Mouse (Mus musculus): ENCODE results near the gene Vps35. TPM values are rescaled to one million over a fixed set of nuclear protein-coding genes. Genes with fewer than 3 reads are reported as not detected.
A peak's percentile ranks its signal among the peaks of the same experiment; 100 is the strongest.

Gene Vps35
- 129 and 133 TPM in 2 replicates for polyA plus RNA-seq (2016; fragmentation: Nextera tagmentation; extraction: Ambion mirVana)

DNA sequence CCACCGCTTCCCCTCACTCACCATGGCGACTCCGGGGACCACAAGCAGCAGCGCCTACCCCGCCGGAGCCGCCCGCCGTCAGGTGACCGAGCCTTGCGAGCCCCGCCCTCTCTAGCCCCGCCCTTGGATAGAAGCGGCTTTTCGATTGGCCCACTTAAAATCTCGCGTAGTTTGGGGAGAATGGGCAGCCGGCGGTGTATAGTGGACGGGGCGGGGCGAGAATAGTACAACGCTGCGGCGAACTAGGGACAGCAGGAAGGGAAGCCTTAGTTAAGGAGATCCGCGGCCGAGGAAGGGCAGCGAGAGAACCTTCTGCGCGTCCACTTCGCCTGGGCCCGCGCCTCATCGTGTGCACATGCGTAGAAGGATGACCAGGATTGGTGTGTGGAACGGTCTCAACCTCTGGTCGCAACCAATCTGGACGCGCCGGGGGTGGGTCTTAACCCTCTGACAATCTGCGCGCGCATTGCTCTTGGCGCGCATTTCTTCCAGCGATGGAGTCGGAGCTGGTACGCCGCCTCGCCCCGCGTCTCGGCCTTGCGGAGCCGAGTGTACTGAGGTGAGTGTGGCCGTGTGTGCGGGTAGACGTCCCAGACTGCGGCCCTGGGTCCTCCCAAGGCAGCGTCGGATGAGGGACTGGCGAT lies at the start of gene Vps35, which contains the start of gene Orc6:
TSS of gene Vps35 (minus strand) at position 369 of the 644 bp plus-strand sequence.
TSS of gene Orc6 (plus strand) at position 199 of the 644 bp plus-strand sequence.
- Histone ChIP-seq H3K9ac (peak within 1 kb of the TSS; percentile 95), H3K27ac (peak within 1 kb of the TSS; percentile 94), H3K9me3 (replicated peaks) (no peaks in the 10 kb centered on the region), H3K4me3 (peak within 1 kb of the TSS; percentile 99), H3K27me3 (replicated peaks) (no peaks in the 10 kb centered on the region), H3K4me2 (peak within 1 kb of the TSS; percentile 79), H3K36me3 (peaks cover 35% of the 10 kb centered on the region), H3K4me1 (peaks cover 38% of the 10 kb centered on the region)
- ATAC-seq: peak; percentile 97
- under 1% methylated on average over 63 of the region's 63 CpGs for WGBS (ENCODE audit: insufficient replicate concordance)

DNA sequence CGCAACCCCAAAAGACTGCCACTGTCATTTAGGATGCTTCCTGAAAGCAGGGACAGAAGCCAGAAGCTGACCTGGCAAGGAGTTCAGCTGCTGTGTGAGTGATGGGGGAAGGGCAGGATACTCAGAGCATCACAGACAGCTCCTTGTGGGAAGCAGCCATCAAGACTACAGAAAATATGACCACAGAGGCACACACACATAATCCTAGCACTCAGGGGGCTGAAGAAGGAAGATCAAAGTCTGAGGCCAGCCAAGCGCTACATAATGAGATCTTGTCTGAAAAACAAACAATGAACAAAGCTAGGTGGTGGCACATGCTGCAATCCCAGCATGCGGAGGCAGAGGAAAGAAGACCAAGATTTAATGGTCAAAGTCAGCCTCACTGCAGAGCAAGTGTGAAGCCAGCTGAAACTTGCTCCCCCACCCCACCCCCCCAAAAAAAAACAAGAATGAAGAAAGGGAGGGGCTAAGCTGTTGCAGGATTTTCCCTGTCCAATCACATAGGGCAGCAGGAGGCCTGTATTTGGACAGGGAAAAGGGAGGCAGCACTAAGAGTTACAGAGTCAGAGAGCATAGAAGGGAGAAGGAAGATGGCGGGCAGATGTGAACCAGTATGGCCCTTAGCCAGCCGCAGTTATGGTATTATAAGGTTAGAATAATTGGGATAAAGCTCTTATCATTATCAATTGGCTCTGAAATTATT lies 40.4 kb upstream of the Vps35 start:
- peaks cover 58% of the 10 kb centered on the region for H3K36me3 ChIP-seq
- H3K9ac ChIP-seq: no peak overlapping the region
- H3K27ac ChIP-seq: no peak overlapping the region
- H3K4me1 ChIP-seq: peaks cover 17% of the 10 kb centered on the region
- H3K4me3 ChIP-seq: no peak overlapping the region
- 90% methylated on average over 5 of the region's 5 CpGs for WGBS (ENCODE audit: insufficient replicate concordance)
- no peaks in the 10 kb centered on the region for H3K9me3 ChIP-seq (replicated peaks)
- no peak overlapping the region for H3K4me2 ChIP-seq
- ATAC-seq: no peak
- no peaks in the 10 kb centered on the region for H3K27me3 ChIP-seq (replicated peaks)

DNA sequence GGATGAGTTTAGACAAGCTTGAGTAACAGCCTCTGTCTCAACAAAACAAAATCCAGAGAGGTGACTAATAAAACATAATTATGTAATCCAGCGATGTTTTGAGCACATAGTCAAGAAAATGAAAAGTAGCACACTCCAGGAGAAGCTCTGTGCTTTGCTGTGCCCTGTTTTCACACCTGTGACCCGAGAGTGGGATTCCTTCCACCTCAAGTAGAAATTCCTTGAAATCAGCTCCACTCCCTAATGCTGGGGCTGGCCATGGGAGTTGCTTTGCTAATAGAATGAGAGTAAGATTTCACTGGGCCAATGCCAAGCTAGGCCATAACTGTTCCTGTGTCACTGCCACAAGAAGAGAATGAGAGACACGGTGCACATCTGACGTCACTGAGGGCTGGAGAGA lies 38.1 kb upstream of the Vps35 start:
- peaks cover 61% of the 10 kb centered on the region for H3K36me3 ChIP-seq
- H3K27ac ChIP-seq: no peak overlapping the region
- H3K4me3 ChIP-seq: no peak overlapping the region
- peaks cover 21% of the 10 kb centered on the region for H3K4me1 ChIP-seq
- H3K27me3 ChIP-seq (replicated peaks): no peaks in the 10 kb centered on the region
- 74% methylated on average over 4 of the region's 4 CpGs for WGBS (ENCODE audit: insufficient replicate concordance)
- H3K9ac ChIP-seq: no peak overlapping the region
- H3K9me3 ChIP-seq (replicated peaks): no peaks in the 10 kb centered on the region
- ATAC-seq: no peak
- no peak overlapping the region for H3K4me2 ChIP-seq

DNA sequence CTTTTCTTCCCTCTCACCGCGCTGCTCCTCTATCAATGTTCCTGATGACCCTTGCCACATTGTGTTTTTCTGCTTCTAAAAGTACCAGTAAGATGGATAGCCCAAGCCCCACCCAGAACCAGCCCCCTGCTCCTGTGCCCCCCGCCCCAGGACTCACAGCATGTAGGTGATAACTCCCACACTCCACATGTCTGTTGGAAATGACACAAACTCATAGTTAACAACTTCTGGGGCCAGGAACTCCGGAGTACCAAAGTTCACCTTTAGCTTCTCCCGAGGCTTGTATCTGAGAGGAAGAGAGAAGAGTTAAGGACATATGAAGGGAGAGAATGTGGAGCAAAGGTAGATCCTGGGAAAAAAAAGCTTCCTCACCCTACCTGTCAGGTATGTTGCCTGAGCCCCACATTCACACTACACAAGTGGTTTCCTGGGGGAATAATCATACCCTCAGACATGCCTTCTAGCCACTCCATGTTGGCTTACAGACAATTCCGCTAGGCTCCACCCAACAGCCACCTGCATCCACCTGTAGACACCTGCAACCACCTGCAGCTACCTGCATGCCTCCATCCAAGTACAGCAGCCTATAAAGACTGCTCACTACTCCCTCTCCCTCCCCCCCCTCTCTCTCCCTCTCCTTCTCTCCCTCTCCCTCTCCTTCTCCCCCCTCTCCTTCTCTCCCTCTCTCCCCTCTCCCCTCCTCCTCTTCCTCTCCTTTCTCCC lies 36.8 kb upstream of the Vps35 start:
- Histone ChIP-seq H3K4me3 (no peak overlapping the region), H3K9me3 (replicated peaks) (no peaks in the 10 kb centered on the region), H3K4me2 (no peak overlapping the region), H3K27ac (peak overlapping the region; percentile 29), H3K27me3 (replicated peaks) (no peaks in the 10 kb centered on the region), H3K36me3 (peaks cover 57% of the 10 kb centered on the region), H3K9ac (no peak overlapping the region), H3K4me1 (peaks cover 21% of the 10 kb centered on the region)
- WGBS (ENCODE audit: insufficient replicate concordance): 72% methylated on average over 6 of the region's 6 CpGs
- no peak for ATAC-seq

DNA sequence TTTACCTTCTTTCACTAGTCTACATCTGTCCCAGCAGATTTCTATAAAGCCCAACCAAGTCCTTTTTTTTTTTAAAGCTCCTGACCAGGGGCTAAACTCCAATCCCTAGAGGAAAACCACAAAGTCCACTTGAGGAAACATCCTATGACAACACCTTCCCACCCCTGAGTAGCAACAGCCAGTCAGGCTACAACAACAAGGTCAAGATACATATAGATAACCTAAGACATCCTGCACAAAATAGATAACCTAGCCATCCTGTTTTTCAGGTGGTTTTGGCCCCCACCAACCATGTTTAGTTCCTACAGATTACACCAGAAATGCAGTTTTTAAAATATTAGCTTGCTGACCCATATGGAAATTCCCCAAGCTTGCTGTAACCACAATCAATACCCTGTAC lies 35.5 kb upstream of the Vps35 start:
- Histone ChIP-seq H3K36me3 (peaks cover 52% of the 10 kb centered on the region), H3K27ac (peak overlapping the region; percentile 39), H3K4me1 (peaks cover 21% of the 10 kb centered on the region), H3K4me2 (0 out of 2 replicates have a peak overlapping the region, but pooled peaks have one; percentile 2), H3K9ac (no peak overlapping the region), H3K9me3 (replicated peaks) (no peaks in the 10 kb centered on the region), H3K4me3 (no peak overlapping the region), H3K27me3 (replicated peaks) (no peaks in the 10 kb centered on the region)
- ATAC-seq: peak; percentile 74

DNA sequence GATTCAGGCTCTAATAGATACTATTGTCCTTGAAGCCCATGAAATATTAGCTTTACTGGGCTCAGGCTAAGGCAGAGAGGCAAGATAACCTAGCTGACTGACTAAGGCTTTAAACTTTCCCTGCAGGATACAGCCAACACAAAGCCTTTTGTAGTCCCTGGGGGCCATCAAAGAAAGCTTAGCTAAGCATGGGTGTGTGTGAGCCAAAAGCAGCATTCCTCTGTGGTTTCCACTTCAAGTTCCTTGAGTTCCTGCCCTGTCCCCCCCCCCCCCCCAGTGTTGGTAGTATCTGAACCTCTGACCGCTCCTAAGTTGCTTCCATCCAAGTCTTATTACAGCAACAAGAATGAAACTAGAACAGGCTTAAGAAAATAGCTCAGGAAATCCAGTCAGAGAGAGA lies 29.9 kb upstream of the Vps35 start:
- H3K4me1 ChIP-seq: no peaks in the 10 kb centered on the region; the same call in 1 of the 2 replicates
- H3K4me3 ChIP-seq: no peak overlapping the region
- no peaks in the 10 kb centered on the region for H3K27me3 ChIP-seq (replicated peaks)
- no peak for ATAC-seq
- no peak overlapping the region for H3K9ac ChIP-seq
- H3K27ac ChIP-seq: no peak overlapping the region
- 70% methylated on average over 1 of the region's 1 CpGs for WGBS (ENCODE audit: insufficient replicate concordance)
- H3K9me3 ChIP-seq (replicated peaks): no peaks in the 10 kb centered on the region
- peaks cover 72% of the 10 kb centered on the region for H3K36me3 ChIP-seq
- no peak overlapping the region for H3K4me2 ChIP-seq

DNA sequence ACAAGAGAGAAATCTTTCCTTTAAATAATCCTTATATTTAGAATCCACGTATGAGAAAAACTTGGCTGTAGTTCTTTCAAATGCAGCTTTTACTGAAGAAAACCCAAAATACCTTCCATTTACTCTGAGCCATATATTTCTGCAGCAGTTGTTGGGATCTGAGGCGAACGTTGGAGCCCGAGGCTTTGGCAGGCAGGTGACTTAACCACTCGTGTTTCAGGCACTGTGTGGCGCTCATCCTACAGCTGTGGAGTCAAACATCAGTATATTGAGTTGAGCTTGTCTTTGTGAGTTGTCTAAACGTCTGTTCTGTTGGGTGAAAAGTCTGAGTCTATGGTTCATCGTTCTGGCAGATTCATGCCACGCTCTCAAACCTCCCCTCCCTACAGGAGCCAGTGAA lies 27.4 kb upstream of the Vps35 start:
- Histone ChIP-seq H3K4me1 (peaks cover 10% of the 10 kb centered on the region), H3K27me3 (replicated peaks) (no peaks in the 10 kb centered on the region), H3K9me3 (replicated peaks) (no peaks in the 10 kb centered on the region), H3K4me2 (no peak overlapping the region), H3K9ac (no peak overlapping the region), H3K36me3 (peaks cover 75% of the 10 kb centered on the region), H3K4me3 (no peak overlapping the region), H3K27ac (no peak overlapping the region)
- no peak for ATAC-seq
- 74% methylated on average over 9 of the region's 9 CpGs for WGBS (ENCODE audit: insufficient replicate concordance)

DNA sequence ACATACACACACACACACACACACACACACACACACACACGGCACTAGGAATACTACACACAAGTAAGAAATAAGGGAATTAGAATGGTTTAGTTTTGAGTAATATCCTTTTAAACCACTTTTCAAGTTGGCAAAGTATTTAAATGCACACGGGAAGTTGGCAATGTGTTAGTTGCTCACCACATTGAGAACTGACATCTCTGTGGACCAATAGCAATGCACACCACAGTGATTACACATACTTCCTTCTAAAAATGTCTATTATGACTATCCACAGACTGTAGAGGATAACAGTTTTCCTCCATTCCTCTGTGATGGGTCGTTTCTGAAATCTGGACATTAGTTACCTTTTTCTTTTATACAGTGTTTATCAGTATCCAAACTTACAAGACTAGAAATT lies 23.5 kb upstream of the Vps35 start:
- peaks cover 32% of the 10 kb centered on the region for H3K4me1 ChIP-seq
- no peak overlapping the region for H3K4me2 ChIP-seq
- peaks cover 4% of the 10 kb centered on the region; the same call in 1 of the 2 replicates for H3K9me3 ChIP-seq (replicated peaks)
- 75% methylated on average over 3 of the region's 3 CpGs for WGBS (ENCODE audit: insufficient replicate concordance)
- no peak overlapping the region for H3K9ac ChIP-seq
- peaks cover 64% of the 10 kb centered on the region for H3K36me3 ChIP-seq
- H3K27me3 ChIP-seq (replicated peaks): no peaks in the 10 kb centered on the region
- ATAC-seq: no peak
- no peak overlapping the region for H3K27ac ChIP-seq
- no peak overlapping the region for H3K4me3 ChIP-seq

DNA sequence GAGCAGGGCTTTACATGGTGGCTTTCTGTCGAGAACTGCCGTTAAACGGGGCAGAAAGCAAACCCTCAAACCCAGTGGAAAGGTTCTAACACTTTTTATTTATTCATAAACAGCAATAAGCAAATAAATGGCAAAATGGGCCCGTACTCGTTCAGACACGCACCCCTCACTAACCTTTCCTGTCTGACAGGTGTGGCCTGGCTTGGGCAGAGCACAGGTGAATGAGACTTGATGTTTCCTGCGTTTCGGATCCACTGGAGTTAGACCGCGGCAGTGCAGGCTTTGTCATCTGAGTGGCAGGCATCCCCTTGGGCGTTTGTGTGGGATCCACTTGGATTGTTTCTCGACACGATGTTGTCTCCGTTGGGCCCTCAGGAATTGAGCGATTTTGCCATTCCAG lies 22.4 kb upstream of the Vps35 start:
- WGBS (ENCODE audit: insufficient replicate concordance): 88% methylated on average over 15 of the region's 15 CpGs
- Histone ChIP-seq H3K4me3 (no peak overlapping the region), H3K9me3 (replicated peaks) (peaks cover 5% of the 10 kb centered on the region; the same call in 1 of the 2 replicates), H3K27ac (no peak overlapping the region), H3K4me2 (no peak overlapping the region), H3K27me3 (replicated peaks) (no peaks in the 10 kb centered on the region), H3K9ac (no peak overlapping the region), H3K36me3 (peaks cover 54% of the 10 kb centered on the region), H3K4me1 (peaks cover 40% of the 10 kb centered on the region)
- ATAC-seq: no peak

DNA sequence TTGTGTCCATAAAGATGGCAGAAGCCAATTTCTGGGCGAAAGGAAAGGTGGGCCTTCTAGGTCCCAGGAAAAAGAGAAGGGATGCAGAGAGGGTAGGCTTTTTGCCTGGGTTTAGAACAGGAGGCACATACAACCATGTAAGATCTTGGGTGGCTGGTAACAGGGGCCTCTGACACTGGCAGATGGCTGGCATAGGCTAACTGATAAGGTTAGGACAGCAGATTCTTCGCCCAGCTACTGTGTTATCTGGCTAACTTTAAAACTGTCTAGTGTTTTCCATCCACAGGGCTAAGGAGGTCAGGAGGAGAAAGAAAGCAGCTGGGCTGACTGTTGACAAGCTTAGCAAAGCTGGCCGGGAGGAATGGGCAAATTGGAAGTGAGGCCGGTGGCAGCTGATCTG lies 18.9 kb upstream of the Vps35 start:
- ATAC-seq: peak; percentile 99
- Histone ChIP-seq H3K4me3 (peak overlapping the region; percentile 10; the same call in 1 of the 2 replicates), H3K27me3 (replicated peaks) (no peaks in the 10 kb centered on the region), H3K36me3 (peaks cover 22% of the 10 kb centered on the region), H3K9ac (peak overlapping the region; percentile 50; the same call in 1 of the 2 replicates), H3K9me3 (replicated peaks) (peaks cover 5% of the 10 kb centered on the region; the same call in 1 of the 2 replicates), H3K4me2 (peak overlapping the region; percentile 60), H3K4me1 (peaks cover 43% of the 10 kb centered on the region), H3K27ac (peak overlapping the region; percentile 90)
- 45% methylated on average over 4 of the region's 4 CpGs for WGBS (ENCODE audit: insufficient replicate concordance)

DNA sequence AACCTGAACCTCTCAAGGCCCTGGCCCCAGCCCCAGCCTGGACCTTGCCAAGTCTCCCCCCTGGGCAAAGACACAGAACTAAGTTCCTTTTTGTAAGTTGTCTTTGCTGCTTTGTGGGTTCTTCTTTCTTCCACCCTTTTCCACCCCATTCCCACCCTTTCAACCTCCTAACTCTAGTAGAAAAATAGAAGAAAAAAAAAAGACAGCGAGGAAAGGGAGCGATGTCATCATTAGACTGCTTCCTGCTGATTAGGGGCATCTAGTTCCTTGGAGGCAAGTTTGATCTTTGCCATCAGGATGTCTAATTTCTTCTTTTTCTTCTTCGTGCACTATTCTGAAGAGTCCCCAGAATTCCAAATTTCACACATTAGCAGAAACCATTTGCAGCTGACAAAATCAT lies 13.4 kb upstream of the Vps35 start:
- no peak overlapping the region for H3K9ac ChIP-seq
- no peaks in the 10 kb centered on the region for H3K27me3 ChIP-seq (replicated peaks)
- 18% methylated on average over 3 of the region's 3 CpGs for WGBS (ENCODE audit: insufficient replicate concordance)
- no peak overlapping the region for H3K4me3 ChIP-seq
- peaks cover under 1% of the 10 kb centered on the region; the same call in 1 of the 2 replicates for H3K9me3 ChIP-seq (replicated peaks)
- ATAC-seq: no peak
- H3K27ac ChIP-seq: peak overlapping the region; percentile 56
- H3K36me3 ChIP-seq: peaks cover 17% of the 10 kb centered on the region
- H3K4me2 ChIP-seq: no peak overlapping the region
- peaks cover 25% of the 10 kb centered on the region for H3K4me1 ChIP-seq

DNA sequence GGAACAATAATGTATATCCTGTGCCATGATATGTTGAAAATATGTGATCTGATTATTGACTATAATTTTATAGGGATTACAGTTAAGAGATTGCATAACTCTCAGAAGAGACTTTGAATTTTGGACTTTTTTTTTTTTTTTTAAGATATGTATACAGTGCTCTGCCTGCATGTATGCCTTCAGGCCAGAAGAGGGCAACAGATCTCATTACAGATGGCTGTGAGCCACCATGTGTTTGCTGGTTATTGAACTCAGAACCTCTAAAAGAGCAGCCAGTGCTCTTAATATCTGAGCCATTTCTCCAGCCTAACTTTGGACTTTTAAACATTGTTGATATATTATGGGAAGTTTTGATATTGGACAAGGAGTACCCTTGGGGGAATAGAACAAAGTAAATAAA lies 12.1 kb upstream of the Vps35 start:
- H3K27me3 ChIP-seq (replicated peaks): no peaks in the 10 kb centered on the region
- H3K9ac ChIP-seq: no peak overlapping the region
- H3K36me3 ChIP-seq: peaks cover 29% of the 10 kb centered on the region
- ATAC-seq: peak; percentile 68; the same call in 1 of the 2 replicates
- H3K9me3 ChIP-seq (replicated peaks): no peaks in the 10 kb centered on the region
- H3K27ac ChIP-seq: no peak overlapping the region
- peaks cover 18% of the 10 kb centered on the region; the same call in 1 of the 2 replicates for H3K4me1 ChIP-seq
- no peak overlapping the region for H3K4me2 ChIP-seq
- H3K4me3 ChIP-seq: no peak overlapping the region
